Mouse (Mus musculus): Measurements from ENCODE around the gene Carf. TPM values are rescaled to one million over a fixed set of nuclear protein-coding genes. Genes with fewer than 3 reads are reported as not detected.

Carf gene
- polyA plus RNA-seq, 1 experiment from 2014 or later: 6.7 TPM

GRCm38 (mm10) chr1:60097277-60098023 is 597 bp upstream of the Carf start:
- peak; percentile 82 for DNase-seq (ENCODE audit: low spot score)
- Histone ChIP-seq H3K9me3 (ENCODE audit: control insufficient read depth, low read length) (no peaks in the 10 kb centered on the region), H3K9ac (ENCODE audit: low read length) (peak overlapping the region; percentile 91), H3K27ac (ENCODE audit: low read depth) (peak overlapping the region; percentile 98), H3K4me2 (ENCODE audit: low read length) (peak overlapping the region; percentile 84), H3K4me3 (ENCODE audit: low read depth, low read length) (peak overlapping the region; percentile 90), H3K4me1 (replicated peaks; ENCODE audit: control insufficient read depth, insufficient read depth, low read length) (peaks cover 7% of the 10 kb centered on the region; the same call in 1 of the 2 replicates), H3K36me3 (ENCODE audit: control insufficient read depth, insufficient read depth, low read length) (peaks cover 16% of the 10 kb centered on the region), H3K27me3 (replicated peaks; ENCODE audit: control insufficient read depth, insufficient read depth, low read length) (no peaks in the 10 kb centered on the region)
- WGBS: under 1% methylated on average over 25 of the region's 25 CpGs
- peak; percentile 85 for ATAC-seq (replicated peaks; ENCODE audit: low FRiP score, low TSS enrichment, low read depth)

- no peaks in the 10 kb centered on the region for H3K27me3 ChIP-seq (replicated peaks; ENCODE audit: control insufficient read depth, insufficient read depth, low read length)
- peak overlapping the region; percentile 90 for H3K4me3 ChIP-seq (ENCODE audit: low read depth, low read length)
- H3K36me3 ChIP-seq (ENCODE audit: control insufficient read depth, insufficient read depth, low read length): peaks cover 8% of the 10 kb centered on the region
- ATAC-seq (replicated peaks; ENCODE audit: low FRiP score, low TSS enrichment, low read depth): no peak
- peaks cover 7% of the 10 kb centered on the region; the same call in 1 of the 2 replicates for H3K4me1 ChIP-seq (replicated peaks; ENCODE audit: control insufficient read depth, insufficient read depth, low read length)
- H3K9ac ChIP-seq (ENCODE audit: low read length): peak overlapping the region; percentile 91
- DNase-seq (ENCODE audit: low spot score): no peak
- H3K9me3 ChIP-seq (ENCODE audit: control insufficient read depth, low read length): no peaks in the 10 kb centered on the region
- WGBS: 13% methylated on average over 9 of the region's 9 CpGs
- H3K27ac ChIP-seq (ENCODE audit: low read depth): 0 out of 2 replicates have a peak overlapping the region, but pooled peaks have one; percentile 98
- H3K4me2 ChIP-seq (ENCODE audit: low read length): peak overlapping the region; percentile 61
These were observed 792 bp downstream of the Carf start for GRCm38 (mm10) chr1:60098839-60099238.

- Histone ChIP-seq H3K27ac (ENCODE audit: low read depth) (no peak overlapping the region), H3K4me1 (replicated peaks; ENCODE audit: control insufficient read depth, insufficient read depth, low read length) (no peaks in the 10 kb centered on the region), H3K27me3 (replicated peaks; ENCODE audit: control insufficient read depth, insufficient read depth, low read length) (no peaks in the 10 kb centered on the region), H3K9ac (ENCODE audit: low read length) (no peak overlapping the region), H3K9me3 (ENCODE audit: control insufficient read depth, low read length) (no peaks in the 10 kb centered on the region), H3K4me2 (ENCODE audit: low read length) (no peak overlapping the region), H3K4me3 (ENCODE audit: low read depth, low read length) (no peak overlapping the region), H3K36me3 (ENCODE audit: control insufficient read depth, insufficient read depth, low read length) (peaks cover 20% of the 10 kb centered on the region)
- ATAC-seq (replicated peaks; ENCODE audit: low FRiP score, low TSS enrichment, low read depth) (no peak), DNase-seq (ENCODE audit: low spot score) (no peak)
- 97% methylated on average over 1 of the region's 1 CpGs for WGBS
These were observed 6.5 kb downstream of the Carf start for GRCm38 (mm10) chr1:60104582-60104981.

- ATAC-seq (replicated peaks; ENCODE audit: low FRiP score, low TSS enrichment, low read depth): no peak
- 56% methylated on average over 7 of the region's 7 CpGs for WGBS
These were observed 19.8 kb downstream of the Carf start for GRCm38 (mm10) chr1:60117721-60118455.

GRCm38 (mm10) chr1:60137346-60137745 is 39.3 kb downstream of the Carf start:
- no peak overlapping the region for H3K9ac ChIP-seq (ENCODE audit: low read length)
- no peak overlapping the region for H3K4me2 ChIP-seq (ENCODE audit: low read length)
- no peaks in the 10 kb centered on the region for H3K4me1 ChIP-seq (replicated peaks; ENCODE audit: control insufficient read depth, insufficient read depth, low read length)
- no peaks in the 10 kb centered on the region for H3K27me3 ChIP-seq (replicated peaks; ENCODE audit: control insufficient read depth, insufficient read depth, low read length)
- DNase-seq (ENCODE audit: low spot score) (no peak), ATAC-seq (replicated peaks; ENCODE audit: low FRiP score, low TSS enrichment, low read depth) (no peak)
- H3K36me3 ChIP-seq (ENCODE audit: control insufficient read depth, insufficient read depth, low read length): peaks cover 10% of the 10 kb centered on the region
- H3K9me3 ChIP-seq (ENCODE audit: control insufficient read depth, low read length): no peaks in the 10 kb centered on the region
- H3K27ac ChIP-seq (ENCODE audit: low read depth): no peak overlapping the region
- WGBS: 53% methylated on average over 9 of the region's 9 CpGs
- no peak overlapping the region for H3K4me3 ChIP-seq (ENCODE audit: low read depth, low read length)

More at GRCm38 (mm10) chr1:60117721-60118455, 19.8 kb downstream of the Carf start:
- H3K9ac ChIP-seq (ENCODE audit: low read length): no peak overlapping the region
- H3K4me2 ChIP-seq (ENCODE audit: low read length): no peak overlapping the region
- H3K4me3 ChIP-seq (ENCODE audit: low read depth, low read length): no peak overlapping the region
- no peaks in the 10 kb centered on the region for H3K4me1 ChIP-seq (replicated peaks; ENCODE audit: control insufficient read depth, insufficient read depth, low read length)
- H3K27ac ChIP-seq (ENCODE audit: low read depth): no peak overlapping the region
- H3K9me3 ChIP-seq (ENCODE audit: control insufficient read depth, low read length): no peaks in the 10 kb centered on the region
- H3K27me3 ChIP-seq (replicated peaks; ENCODE audit: control insufficient read depth, insufficient read depth, low read length): no peaks in the 10 kb centered on the region
- H3K36me3 ChIP-seq (ENCODE audit: control insufficient read depth, insufficient read depth, low read length): no peaks in the 10 kb centered on the region
- DNase-seq (ENCODE audit: low spot score): no peak

GRCm38 (mm10) chr1:60152700-60153099 is 54.7 kb downstream of the Carf start:
- Histone ChIP-seq H3K27ac (ENCODE audit: low read depth) (no peak overlapping the region), H3K4me3 (ENCODE audit: low read depth, low read length) (no peak overlapping the region), H3K9ac (ENCODE audit: low read length) (no peak overlapping the region), H3K4me2 (ENCODE audit: low read length) (no peak overlapping the region), H3K36me3 (ENCODE audit: control insufficient read depth, insufficient read depth, low read length) (peaks cover 3% of the 10 kb centered on the region; the same call in 1 of the 2 replicates), H3K4me1 (replicated peaks; ENCODE audit: control insufficient read depth, insufficient read depth, low read length) (no peaks in the 10 kb centered on the region), H3K9me3 (ENCODE audit: control insufficient read depth, low read length) (no peaks in the 10 kb centered on the region), H3K27me3 (replicated peaks; ENCODE audit: control insufficient read depth, insufficient read depth, low read length) (no peaks in the 10 kb centered on the region)
- ATAC-seq (replicated peaks; ENCODE audit: low FRiP score, low TSS enrichment, low read depth) (no peak), DNase-seq (ENCODE audit: low spot score) (no peak)
- WGBS: 65% methylated on average over 5 of the region's 5 CpGs

GRCm38 (mm10) chr1:60156651-60157050 is 58.6 kb downstream of the Carf start:
- Histone ChIP-seq H3K27ac (ENCODE audit: low read depth) (no peak overlapping the region), H3K4me1 (replicated peaks; ENCODE audit: control insufficient read depth, insufficient read depth, low read length) (no peaks in the 10 kb centered on the region), H3K4me3 (ENCODE audit: low read depth, low read length) (no peak overlapping the region), H3K4me2 (ENCODE audit: low read length) (no peak overlapping the region), H3K9me3 (ENCODE audit: control insufficient read depth, low read length) (no peaks in the 10 kb centered on the region), H3K9ac (ENCODE audit: low read length) (no peak overlapping the region), H3K27me3 (replicated peaks; ENCODE audit: control insufficient read depth, insufficient read depth, low read length) (no peaks in the 10 kb centered on the region), H3K36me3 (ENCODE audit: control insufficient read depth, insufficient read depth, low read length) (no peaks in the 10 kb centered on the region)
- WGBS: 85% methylated on average over 7 of the region's 7 CpGs
- DNase-seq (ENCODE audit: low spot score) (no peak), ATAC-seq (replicated peaks; ENCODE audit: low FRiP score, low TSS enrichment, low read depth) (no peak)

- Histone ChIP-seq H3K9ac (ENCODE audit: low read length) (no peak overlapping the region), H3K27ac (ENCODE audit: low read depth) (no peak overlapping the region), H3K4me1 (replicated peaks; ENCODE audit: control insufficient read depth, insufficient read depth, low read length) (no peaks in the 10 kb centered on the region), H3K27me3 (replicated peaks; ENCODE audit: control insufficient read depth, insufficient read depth, low read length) (no peaks in the 10 kb centered on the region), H3K36me3 (ENCODE audit: control insufficient read depth, insufficient read depth, low read length) (no peaks in the 10 kb centered on the region), H3K9me3 (ENCODE audit: control insufficient read depth, low read length) (no peaks in the 10 kb centered on the region), H3K4me3 (ENCODE audit: low read depth, low read length) (no peak overlapping the region), H3K4me2 (ENCODE audit: low read length) (no peak overlapping the region)
- ATAC-seq (replicated peaks; ENCODE audit: low FRiP score, low TSS enrichment, low read depth) (no peak), DNase-seq (ENCODE audit: low spot score) (no peak)
- 61% methylated on average over 3 of the region's 3 CpGs for WGBS
These were observed 60.4 kb downstream of the Carf start for GRCm38 (mm10) chr1:60158411-60158810.

Measured in intestine, embryonic 14.5 days (tissue).